Mouse (Mus musculus): ENCODE results near the gene Cldn18.

The Cldn18 gene

DNA sequence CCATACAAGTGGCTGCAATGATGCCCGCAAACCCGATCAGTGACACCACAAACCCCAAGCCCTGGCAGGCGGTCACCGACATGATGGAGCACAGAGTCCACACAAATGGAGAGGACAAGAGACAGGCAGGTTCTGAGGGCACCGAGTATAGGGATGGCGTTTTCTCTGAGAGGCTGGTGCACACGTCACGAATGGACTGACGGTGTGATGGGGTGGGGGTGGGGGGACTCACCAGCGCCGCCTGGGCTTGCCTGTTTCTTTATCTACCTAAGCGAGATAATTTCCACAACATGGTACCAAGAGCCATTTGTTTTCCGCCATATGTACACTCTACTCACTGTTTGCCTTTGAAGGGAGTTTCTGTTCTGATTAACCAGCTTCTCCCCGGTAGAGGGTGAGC is at the start of gene Cldn18:
Gene Cldn18 (minus strand): TSS at position 134 of the 400 bp plus-strand sequence.
- DNase-seq: no peak

DNA sequence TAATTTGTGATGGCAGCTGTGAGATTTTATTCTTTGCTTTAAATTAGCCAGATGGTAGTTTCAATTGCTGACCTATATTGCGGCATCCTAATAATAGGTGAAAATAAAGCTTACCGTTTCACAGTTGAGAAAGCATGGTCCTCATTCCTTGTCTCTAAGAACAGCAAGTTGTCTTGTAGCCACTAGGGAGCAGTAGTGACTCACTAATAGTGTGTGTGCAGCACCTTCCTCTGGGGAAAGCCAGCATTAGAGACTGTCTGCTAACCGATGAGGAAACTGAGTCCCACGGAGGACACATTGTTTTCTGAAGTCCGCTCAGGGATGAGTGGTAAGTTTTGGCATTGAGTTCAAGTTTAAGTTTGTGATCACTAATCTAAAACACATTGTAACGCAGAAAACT is 46.5 kb upstream of the Cldn18 start:
- no peak for DNase-seq

DNA sequence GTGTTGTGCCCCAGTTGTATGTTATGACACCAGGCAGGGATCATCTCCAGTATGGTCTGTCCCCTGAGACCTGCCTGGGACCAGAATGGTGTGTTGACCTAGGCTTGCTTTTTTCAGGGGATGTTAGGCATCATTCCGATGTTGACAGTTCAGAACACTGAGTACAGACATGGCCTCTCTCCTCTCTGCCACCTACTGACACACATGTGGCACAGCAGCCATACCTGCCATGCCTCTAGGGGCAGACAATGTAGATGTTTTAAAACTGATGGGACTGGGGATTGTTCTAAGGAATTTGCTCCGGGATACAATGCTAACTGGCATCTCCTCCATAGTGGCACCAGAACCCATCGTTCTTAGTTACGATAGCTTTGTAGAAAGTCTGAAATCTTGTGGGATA is 33.2 kb upstream of the Cldn18 start:
- DNase-seq: no peak

DNA sequence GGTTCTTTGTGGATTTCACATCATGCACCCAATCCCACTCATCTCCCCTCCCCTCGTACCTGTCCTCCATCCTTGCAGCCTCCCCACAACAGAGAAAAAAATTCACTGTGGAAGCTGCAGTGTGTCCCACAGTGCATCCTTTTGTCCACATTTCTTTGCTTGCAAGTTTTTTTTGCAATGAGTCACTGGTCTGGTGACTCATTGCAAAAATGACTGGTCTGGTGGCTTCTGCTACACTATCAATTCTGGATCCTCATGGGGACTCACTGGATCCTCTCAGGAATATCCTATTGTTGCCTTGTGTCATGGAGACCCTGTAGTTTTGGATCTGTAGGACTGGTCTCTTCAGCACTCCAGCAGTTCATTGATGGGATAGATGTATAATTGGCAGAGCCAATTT is 31.2 kb upstream of the Cldn18 start:
- DNase-seq: no peak

DNA sequence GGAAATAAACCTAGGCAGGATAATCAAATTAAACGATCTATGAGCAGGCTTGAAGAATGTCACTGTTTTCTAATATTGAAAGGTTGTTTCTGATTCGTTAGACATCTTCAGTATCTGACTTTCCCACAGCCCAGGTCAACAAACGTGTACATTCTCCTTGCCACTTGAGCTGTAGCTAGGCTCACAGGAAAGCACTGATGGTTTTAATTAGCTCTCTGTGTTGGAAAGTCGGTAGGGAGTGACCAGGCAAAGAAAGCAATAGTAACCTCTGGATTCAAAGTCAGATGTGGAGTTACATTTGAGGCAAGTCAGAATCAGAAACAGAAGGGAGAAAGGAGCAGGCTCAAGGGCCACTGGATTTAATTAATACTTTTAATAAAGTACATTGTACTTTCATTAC is 30.7 kb upstream of the Cldn18 start:
- no peak for DNase-seq

DNA sequence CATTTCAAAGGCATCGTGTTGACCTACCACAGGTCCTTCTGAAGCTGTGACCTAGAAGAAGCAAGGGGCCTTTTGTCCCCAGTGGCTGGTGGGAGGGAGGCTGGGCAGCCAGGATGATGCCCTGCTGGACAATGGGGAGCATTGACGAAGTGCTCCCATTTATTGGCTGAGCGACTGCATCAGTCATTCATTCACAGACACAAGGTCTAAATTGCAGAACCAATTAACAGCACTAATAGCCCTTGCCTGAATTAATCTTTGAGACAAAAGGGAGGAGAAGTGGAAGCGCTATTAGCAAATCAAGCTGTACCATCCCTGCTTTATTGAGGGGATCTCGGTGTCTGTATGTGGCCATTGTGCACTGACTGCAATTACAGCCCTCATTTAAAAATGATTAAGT is 27.5 kb upstream of the Cldn18 start:
- DNase-seq: no peak

DNA sequence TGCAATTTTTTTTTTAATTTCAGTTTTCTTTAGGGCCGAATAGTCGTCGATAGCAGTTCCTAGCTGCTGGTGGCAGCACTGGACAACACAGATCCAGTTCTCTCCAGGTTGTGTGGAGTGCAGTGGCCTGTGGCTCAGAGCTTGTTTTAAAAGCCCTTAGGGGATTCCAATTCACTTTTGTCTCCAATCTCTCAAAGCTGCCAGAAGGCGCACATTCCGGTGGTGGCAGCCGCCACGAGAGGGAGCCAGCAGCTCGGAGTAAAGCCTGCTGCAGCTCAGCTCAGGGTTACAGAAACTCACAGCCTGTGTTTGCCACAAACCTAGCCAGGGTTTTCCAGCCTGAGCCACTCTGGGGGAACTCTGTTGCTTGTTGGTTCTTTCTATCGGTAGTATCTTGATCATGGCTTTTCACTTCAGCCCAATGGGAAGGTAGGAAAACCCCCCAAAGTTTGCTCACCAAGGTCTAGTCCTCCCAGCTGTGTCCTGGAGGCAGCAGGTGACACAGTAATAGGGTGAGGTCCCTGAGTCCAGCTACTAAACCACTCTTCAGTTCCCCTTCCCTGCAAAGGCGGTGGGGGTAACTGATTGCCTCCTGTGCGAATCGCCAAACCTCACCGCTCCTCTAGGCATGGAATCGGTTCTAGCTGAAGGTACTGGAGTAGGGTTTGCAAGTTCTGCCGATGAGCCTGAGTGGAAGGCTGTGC is 13.0 kb upstream of the Cldn18 start:
- DNase-seq: peak; percentile 75

DNA sequence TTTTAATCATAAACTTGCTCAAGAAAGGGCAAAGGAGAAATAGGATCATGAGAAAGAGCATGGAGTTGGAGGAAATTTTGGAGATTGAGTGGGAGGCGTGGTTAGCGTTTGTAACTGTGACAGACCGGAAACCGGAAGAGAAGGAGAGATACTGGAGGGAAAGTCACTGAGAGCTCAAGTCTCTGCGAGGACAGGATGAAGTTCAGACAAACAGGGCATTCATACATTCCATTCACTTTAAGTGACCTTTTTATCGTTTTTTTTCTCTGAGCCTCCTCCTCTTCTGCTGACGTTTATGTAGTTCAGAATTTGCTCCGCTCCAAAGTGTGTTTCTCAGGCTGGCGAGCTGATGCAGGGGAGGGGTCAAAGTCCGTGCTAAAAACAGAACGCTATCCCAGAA is 10.8 kb upstream of the Cldn18 start:
- no peak for DNase-seq

DNA sequence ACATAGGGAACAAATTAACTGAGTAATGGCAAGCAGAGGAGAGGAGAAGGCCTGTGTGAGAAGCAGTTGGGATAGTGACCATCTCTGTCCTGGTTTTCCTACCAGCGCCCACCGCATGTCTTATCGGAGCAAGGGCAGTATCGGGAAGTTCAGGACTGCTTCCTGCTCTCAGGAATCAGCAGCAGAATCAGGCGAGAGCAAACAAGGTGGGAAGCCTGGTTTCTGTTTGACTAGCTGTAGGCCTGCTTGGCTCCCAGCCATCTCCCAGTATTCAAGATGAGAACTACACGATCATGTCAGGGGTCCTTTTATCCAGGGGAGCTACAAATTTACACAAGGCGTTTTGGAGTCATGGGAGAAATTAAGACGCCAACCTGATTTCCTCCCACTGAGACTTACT is 8.2 kb upstream of the Cldn18 start:
- no peak for DNase-seq

DNA sequence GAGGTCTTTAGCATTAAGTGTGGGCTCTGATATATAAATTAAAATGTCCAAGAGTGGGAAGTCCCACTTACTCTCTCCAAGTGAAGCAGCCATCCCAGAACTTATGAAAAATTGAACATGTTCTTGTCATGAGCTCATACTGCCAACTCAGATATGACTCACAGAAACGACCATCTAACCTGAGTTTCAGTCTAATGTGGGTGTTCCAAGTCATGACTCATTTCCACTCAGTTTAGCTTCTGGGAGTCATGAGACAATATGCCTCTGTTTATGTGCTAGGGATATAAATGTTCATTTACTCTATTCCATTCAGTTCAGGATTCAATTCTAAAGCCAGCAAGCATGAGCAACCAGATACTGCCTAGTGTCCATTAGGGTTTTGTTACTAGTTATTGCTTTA is 2.9 kb upstream of the Cldn18 start:
- DNase-seq: no peak

DNA sequence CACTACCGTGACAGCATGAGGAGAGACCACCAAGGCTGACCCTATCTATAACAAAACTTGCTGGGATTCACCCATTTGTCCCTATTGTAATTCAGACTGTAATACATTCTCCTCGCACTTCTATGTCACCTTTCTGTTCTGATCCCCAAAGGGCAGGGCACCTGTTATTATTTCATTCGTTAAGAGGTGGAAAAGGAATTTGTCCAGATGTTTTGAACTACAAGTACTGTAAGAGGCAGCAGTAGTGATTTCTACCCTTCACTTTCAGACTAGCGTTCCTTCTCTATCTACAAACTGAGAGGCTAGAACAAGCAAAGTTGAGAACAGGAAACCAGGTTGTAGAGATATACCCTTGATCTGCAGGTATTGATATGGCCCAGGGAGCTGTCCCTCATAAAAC is 6.8 kb downstream of the Cldn18 start:
- DNase-seq: no peak

DNA sequence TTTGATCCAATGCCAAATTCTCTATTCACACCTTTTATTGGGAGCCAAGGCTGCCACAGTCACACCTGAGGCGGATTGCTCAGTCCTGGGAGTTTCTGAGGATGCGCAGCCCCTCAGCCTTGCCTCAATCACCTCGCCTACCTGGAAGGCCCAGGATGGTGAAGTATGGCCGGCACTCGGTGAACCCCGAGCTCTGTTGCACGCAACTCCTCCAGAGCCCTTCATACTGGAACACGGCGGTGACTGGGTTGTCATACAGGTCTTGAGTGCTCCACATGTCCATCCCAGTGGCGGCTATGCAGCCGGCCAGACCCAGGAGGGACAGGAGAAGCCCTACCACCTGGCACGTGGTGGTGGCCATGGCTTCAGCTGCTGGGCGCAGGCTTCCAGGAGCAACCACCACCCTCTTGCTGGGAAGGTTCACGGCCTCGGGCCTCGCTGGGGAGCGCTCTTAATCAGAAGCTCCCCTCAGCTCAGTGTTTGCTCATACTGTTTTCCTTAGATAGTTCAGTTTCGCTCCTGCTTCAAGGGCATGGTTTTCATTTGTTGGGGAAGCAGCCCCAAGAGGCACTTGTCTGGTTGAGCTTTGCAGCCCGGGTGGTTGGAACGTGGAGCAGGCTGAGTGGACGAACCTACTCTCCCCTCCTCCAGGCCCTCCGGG is 7.3 kb downstream of the Cldn18 start:
- peak; percentile 47 for DNase-seq

DNA sequence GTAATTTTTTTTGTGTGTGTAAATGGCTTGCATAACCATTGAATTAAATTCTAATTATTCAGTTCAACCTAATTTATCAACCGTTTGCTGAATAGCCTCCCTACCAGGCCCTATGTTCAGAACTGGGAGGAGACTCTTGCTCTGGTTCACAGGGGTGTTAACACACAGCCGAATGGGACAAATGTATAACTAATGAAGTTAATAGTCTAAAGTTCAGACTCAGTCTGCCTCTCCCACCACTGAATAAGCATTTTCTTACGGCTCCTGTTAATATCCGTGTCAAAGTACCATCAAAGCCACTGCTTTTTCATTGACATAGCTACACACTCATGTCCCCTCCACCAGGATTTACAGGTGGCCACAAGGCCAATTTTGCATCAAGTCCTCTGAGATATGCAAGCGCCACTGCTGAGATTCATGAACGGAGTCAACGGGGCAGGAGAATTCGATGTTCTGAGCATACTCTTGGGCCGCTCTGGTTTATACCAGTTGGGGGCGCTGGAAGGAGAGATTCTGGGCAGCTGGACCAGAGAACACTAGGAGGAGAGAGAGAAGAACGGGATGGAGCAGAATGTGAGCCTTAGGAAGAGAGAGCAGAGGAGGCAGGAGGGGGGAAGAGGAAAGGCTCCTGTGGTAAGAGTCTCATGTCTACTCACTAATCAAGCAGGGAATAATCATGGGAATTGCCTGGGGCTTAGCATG is 9.5 kb downstream of the Cldn18 start:
- DNase-seq: peak; percentile 71

DNA sequence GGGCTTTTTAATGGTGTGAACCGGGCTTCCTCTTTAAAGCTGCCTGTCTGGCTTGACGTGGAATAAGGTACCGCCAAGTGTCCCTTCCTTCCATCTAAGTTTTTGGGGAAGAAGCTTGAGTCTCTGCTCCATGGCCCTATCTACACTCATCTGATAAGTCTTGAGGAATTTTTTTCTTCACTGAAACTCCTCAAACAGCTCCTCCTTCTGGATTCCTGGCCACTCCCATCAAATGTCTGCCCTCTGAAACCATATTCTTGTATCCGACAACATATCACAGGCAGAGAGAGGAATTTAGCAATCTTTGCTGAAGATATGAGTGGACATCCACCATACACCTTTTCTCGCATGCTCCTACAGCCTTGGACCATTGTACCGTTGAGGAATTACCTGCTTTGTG is 10.8 kb downstream of the Cldn18 start:
- no peak for DNase-seq

DNA sequence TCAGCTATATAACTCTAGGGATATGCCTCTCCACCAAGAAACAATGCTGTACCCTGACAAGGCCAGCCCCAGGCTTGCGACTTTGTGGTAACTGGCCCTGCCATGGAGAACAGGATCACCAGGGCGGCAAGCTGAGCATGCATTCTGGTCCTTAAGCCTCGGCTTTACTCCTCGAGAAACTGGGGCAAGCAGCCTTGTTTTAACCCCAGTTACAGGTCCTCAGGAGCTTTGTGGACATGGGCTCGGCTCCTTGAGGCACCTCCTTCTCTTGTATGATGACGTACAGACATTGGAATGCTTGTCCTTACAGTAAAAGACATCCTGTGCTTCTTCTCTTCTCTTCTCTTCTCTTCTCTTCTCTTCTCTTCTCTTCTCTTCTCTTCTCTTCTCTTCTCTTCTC is 13.4 kb downstream of the Cldn18 start:
- no peak for DNase-seq

DNA sequence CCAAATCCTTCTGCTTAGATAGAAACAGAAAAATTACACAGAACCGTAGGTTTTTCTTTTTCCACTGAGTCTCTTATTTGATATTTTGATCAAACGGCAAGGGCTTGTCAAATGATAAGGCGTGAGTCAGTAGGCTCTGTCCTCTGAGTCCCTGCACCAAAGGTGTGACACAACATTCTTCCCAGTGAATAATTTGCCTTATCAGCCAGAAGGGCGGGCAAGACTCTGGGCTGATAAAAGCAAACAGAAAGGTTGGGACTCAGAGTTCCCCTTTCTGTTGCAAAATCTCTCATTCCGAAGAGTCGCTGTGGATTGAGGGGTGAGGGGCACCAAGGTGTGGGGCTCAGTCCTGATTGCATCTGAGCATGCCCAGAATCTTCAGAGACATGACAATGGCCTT is 14.9 kb downstream of the Cldn18 start:
- no peak for DNase-seq

DNA sequence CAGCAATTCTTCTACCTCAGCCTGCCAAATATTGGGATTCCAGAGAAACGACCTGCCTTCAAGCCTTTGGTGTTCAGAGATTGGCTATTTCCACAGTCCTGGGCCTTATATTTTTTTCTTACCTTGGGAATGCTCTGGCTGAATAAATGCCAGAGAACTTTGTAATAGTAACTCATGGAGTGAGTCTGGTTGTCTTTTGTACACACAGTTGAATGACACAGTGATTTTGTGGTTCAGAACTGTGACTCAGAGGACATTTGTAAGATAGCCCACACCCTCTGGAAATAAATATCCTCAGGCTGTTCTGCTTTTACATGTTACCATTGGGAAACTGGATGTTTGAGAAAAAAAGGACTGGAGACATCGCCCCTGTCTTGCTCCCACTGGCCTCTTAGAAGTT is 15.9 kb downstream of the Cldn18 start:
- no peak for DNase-seq

DNA sequence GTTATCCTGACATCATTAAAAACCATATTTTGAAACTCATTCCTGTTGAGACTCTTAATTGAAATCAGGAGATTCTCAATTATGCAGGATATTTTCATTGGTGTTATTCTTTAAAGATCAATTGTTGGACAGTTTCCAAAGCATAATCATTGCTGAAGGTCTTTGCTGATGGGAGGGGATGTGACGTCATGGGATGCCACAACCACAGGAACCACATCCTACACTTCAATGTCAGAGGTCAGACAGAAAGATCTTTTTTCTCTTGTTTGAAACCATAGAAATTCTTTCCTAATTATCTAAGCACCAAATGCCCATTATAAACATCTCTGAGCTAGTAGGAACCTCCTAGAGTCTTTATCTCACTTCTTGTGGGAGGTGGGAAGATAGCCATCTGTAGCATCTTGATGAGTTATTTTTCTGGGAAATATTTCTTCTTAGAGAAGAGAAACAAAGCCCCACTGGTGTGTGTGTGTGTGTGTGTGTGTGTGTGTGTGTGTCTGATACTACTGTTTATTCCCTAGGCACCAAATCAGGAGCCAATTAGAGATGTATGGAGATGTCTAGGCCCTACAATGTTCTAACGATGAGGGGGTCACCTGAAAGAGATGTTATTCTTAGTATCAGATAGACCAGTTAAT is 17.2 kb downstream of the Cldn18 start:
- no peak for DNase-seq

DNA sequence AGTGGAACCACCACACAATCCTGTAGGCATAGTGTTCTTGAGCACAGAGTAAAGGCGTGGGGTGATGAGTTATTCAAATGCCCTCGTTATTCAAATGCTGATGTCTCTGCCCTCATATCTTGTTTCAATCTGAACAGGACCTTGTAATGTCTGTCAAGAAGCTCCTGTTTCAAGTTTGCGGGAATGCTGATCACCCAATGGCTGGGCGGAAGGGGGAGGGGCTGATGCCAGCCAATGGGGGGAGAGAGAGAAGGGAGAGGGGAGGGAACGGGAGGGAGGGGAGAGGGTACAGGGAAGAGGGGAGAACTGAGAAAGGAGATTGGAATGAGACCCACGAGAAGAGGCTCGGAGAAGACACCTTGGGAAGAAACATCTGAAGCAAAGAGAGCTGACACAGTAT is 22.1 kb downstream of the Cldn18 start:
- DNase-seq: no peak

DNA sequence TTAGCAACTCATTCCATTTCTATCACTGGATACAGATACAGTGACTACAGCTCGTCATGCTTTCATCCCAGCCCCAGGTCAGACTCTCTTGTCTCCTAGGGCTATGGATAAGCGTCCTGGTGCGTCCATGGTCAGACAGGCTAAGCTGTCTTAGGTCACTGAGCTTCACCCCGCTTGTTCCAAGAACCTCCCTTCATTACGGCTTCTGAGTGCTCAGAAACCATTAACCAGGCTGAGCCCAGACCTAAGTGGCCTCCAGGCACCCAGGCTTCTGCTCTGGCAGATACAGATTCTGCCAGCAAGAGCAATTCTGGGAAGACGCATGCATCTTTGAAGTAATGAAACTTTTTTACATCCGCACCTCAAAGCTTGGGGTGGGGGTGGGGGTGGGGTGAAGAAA is 26.7 kb downstream of the Cldn18 start:
- DNase-seq: no peak

DNA sequence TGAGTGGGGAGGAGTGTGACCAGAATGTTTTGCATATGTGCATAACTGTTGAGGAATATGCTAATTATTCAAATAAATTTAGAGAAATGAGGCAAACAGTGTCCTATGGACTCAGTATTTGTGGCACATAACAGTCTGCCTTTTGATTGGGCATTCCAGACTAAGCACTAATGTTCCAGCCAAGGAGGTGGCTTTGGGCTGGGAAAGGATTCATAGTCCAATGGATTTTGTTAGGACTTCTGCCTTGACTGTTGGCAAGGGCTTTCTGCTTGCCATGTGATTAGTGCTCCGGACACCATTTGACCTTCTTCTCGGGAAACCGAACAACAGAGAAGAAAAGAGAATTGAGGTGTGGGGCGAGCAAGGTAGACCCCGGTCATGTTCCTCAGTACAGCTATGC is 27.3 kb downstream of the Cldn18 start:
- DNase-seq: no peak

DNA sequence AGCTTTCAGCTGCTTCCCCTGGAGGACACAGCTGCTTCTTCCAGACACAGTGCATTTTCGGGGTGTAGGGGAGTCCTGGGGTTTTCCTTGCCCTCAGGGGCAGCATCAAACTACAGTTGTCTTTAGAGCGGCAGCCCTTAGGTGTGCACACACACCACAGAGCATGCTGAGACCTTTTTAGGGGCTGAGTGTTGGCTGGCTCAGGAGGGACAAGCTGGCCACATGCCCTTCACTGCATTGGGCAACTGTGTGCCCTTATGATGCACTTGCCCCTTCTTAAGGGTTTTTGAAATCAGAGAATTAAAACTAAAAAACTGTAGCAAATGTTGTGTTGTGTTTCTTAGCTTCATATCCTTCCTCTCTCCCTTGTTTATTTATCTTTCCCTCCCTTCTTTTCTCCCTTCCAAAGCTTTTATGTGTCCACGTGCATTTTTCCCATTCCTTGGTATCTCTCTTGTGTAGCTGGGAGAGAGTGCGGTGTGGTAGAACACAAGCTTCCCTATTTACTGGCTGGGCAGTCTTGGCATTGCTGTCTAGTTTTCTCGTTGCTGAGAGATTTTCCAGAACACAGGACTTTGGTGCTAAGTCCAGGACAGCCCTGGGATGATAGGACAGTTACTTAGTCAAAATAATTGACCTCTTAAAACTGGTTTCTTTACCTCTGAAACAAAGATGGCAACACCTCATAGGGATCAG is 31.4 kb downstream of the Cldn18 start:
- peak; percentile 57 for DNase-seq

DNA sequence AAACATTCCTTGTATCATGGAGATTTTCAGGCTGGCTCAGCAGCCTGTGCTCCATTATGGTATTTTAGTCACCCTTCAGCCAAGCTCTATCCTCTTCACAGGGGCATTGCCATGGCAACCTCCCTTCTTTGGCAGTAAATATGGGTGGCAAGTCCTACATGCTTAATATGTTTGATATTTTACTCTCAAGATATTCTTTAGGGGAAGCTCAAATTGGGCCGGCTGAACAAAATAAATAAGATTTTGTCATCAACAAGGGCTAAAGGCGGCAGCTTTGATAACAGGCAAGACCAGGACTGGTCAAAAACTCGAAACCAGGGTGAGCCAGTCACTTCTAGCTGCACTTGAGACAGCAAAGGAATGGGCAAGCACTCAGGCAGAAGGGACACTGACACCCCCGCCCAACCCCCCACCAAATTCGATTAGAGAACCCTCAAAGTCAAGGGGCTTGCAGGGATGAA is 32.0 kb downstream of the Cldn18 start:
- peak; percentile 73 for DNase-seq

Data from lung, postnatal 14 days (tissue).